Mouse (Mus musculus) stomach, embryonic 14.5 days (tissue): ENCODE measurements at regions not wholly inside any gene's neighbourhood (a gene's known extent, or its start where the extent isn't known, plus 50 kb on each side); places are given as distances from the start of the nearest gene placed in this dataset.

Experiments
- ATAC-seq: fragments of 200-750 bp; cut with Nextera tagmentation; 2 replicates; pipeline ENCODE4 v1.8.0; 2017; ENCODE audit warnings: low read depth, moderate TSS enrichment; ENCODE audit not compliant: insufficient number of reproducible peaks, insufficient read depth, low FRiP score
- H3K27ac ChIP-seq: fragments of 300-500 bp; sonication (generic); 2 replicates; pipeline ENCODE4 v1.5.1; 2014; ENCODE audit warnings: mild to moderate bottlenecking, low read length, moderate library complexity, mixed read lengths
- H3K27me3 ChIP-seq: fragments of 300-500 bp; sonication (generic); 2 replicates; pipeline ENCODE4 v1.6.1; 2014; ENCODE audit warnings: low read length, control low read depth, mixed read lengths; ENCODE audit not compliant: control insufficient read depth, insufficient read depth
- H3K36me3 ChIP-seq: fragments of 300-500 bp; sonication (generic); 2 replicates; pipeline ENCODE4 v1.6.1; 2014; ENCODE audit warnings: mild to moderate bottlenecking, control low read depth, low read length, moderate library complexity, mixed read lengths; ENCODE audit not compliant: control insufficient read depth, insufficient read depth
- H3K4me1 ChIP-seq: fragments of 300-500 bp; sonication (generic); 2 replicates; pipeline ENCODE4 v1.6.1; 2014; ENCODE audit warnings: low read length, control low read depth, mixed read lengths; ENCODE audit not compliant: control insufficient read depth, insufficient read depth
- H3K4me2 ChIP-seq: fragments of 300-500 bp; sonication (generic); replicated peaks from 2 replicates; pipeline ENCODE4 v1.6.1; 2014; ENCODE audit warnings: low read depth, low read length, control low read depth
- H3K4me3 ChIP-seq: fragments of 300-500 bp; sonication (generic); 2 replicates; pipeline ENCODE4 v1.5.1; 2014; ENCODE audit warnings: low read depth, low read length, control low read depth
- H3K9ac ChIP-seq: fragments of 300-500 bp; sonication (generic); replicated peaks from 2 replicates; pipeline ENCODE4 v1.6.1; 2014; ENCODE audit warnings: low read depth, mild to moderate bottlenecking, control low read depth, low read length, moderate library complexity, mixed read lengths
- H3K9me3 ChIP-seq: fragments of 300-500 bp; sonication (generic); 2 replicates; pipeline ENCODE4 v1.6.1; 2016; ENCODE audit warnings: low read depth, low read length, control low read depth; ENCODE audit not compliant: control insufficient read depth
- whole genome bisulfite sequencing: fragments of 180-500 bp; shearing (Covaris S2); extraction: QIAGEN DNeasy Blood & Tissue Kit; methylation state at CpG from one replicate; pipeline ENCODE4 v1.1.7; 2014; 5-methylcytosine and 5-hydroxymethylcytosine counted together

DNA sequence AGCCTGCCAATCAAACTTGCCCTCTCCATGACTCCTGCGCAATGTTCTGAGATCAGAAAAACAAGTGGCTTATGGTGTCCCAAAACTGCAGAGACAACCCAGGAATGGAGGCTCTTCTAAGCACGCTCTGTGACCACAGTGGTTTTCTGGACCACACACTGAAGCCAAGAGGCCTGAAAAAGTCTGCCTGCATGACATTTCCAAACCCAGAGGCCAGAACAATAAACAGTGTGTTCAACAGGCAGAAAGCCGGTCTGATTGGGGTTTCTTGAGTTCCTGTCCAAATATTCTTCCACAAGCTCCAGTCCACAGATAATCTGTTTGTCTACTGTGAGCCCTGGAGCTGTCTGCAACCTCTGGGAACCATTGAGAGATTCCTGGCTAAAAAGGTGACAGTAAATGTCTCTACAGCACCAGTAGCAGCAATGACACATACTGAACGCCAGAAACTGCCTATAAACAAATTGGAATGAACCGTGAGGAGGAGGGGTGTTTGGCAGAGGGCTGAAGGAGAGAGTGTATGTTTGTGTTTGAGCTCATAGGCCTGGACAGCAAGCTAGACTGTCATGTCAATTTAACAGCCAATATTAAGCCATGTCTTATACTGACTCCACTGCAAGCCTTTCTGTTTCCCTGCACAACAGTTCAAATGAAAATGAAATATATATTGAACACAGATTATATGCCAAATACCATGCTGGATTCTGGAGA is 152.2 kb downstream of the Rpl10-ps3 start:
- no peak overlapping the region for H3K4me2 ChIP-seq
- H3K27ac ChIP-seq, result peak overlapping the region; percentile 55; the same call in 1 of the 2 replicates
- H3K4me1 ChIP-seq, result 0 out of 2 replicates have a peak, but pooled peaks cover 2% of the 10 kb centered on the region
- no peaks in the 10 kb centered on the region for H3K27me3 ChIP-seq
- no peak overlapping the region for H3K9ac ChIP-seq
- no peak overlapping the region for H3K4me3 ChIP-seq
- H3K9me3 ChIP-seq, result no peaks in the 10 kb centered on the region
- ATAC-seq, result no peak
- no peaks in the 10 kb centered on the region for H3K36me3 ChIP-seq
- WGBS, result 38% methylated on average over 5 of the region's 5 CpGs

DNA sequence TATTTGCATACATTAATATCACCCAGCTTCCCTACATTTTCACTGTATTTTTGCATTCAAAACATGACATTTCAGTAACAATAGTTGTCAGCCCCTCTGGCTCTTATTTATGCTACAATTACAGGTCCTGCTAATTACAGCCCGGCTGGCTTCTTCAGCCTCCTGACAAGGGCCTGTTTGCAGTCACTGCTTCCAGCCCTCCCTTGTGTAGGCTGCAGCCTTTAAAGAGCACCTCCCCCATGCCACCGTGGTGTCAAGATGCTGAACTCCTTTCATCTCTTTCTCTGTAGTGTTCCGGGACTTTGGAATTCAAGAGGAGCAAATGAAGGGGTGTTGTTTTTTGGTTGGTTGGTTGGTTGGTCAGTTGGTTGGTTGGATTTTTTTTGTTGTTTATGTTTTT is 153.6 kb downstream of the Rpl10-ps3 start:
- WGBS, result 20% methylated on average over 3 of the region's 3 CpGs
- no peak overlapping the region for H3K4me2 ChIP-seq
- H3K9me3 ChIP-seq, result no peaks in the 10 kb centered on the region
- H3K36me3 ChIP-seq, result no peaks in the 10 kb centered on the region
- H3K27ac ChIP-seq, result no peak overlapping the region
- H3K4me1 ChIP-seq, result 0 out of 2 replicates have a peak, but pooled peaks cover 2% of the 10 kb centered on the region
- H3K27me3 ChIP-seq, result no peaks in the 10 kb centered on the region
- H3K4me3 ChIP-seq, result no peak overlapping the region
- no peak for ATAC-seq
- H3K9ac ChIP-seq, result no peak overlapping the region

DNA sequence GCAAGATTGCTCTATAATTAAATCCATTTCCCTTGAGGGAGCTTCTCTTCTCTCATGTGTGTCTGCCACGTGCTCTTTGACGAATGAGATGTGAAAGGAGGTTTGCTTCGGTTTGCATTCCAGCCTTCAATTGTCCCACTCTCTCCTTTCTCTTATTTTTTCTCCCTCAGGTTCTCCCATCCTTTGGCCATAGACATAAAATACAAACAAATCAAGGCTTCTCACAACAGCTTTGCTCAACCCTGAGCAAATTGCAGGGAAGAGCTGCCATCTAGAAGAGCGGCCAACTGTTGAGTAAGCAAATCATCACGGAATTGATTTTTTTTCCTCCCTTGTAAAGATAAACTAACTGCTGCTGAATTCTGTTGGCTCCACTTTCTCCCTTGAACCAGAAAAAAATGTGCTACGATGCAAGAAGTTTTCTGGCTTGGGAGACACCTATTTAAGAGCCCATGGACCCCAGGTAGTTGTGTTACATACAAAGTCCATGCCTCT is 156.1 kb downstream of the Rpl10-ps3 start:
- ATAC-seq, result no peak
- Histone ChIP-seq H3K4me3 (no peak overlapping the region), H3K27me3 (no peaks in the 10 kb centered on the region), H3K27ac (no peak overlapping the region), H3K9ac (no peak overlapping the region), H3K4me1 (0 out of 2 replicates have a peak, but pooled peaks cover 2% of the 10 kb centered on the region), H3K36me3 (no peaks in the 10 kb centered on the region), H3K9me3 (no peaks in the 10 kb centered on the region), H3K4me2 (no peak overlapping the region)
- 44% methylated on average over 6 of the region's 6 CpGs for WGBS

GRCm38 (mm10) chr9:50181360-50181759 is 163.4 kb downstream of the Rpl10-ps3 start:
- no peak for ATAC-seq

GRCm38 (mm10) chr9:50176131-50176530 is 168.6 kb downstream of the Rpl10-ps3 start:
- H3K4me2 ChIP-seq, result no peak overlapping the region
- H3K27me3 ChIP-seq, result no peaks in the 10 kb centered on the region
- H3K4me1 ChIP-seq, result peaks cover 3% of the 10 kb centered on the region; the same call in 1 of the 2 replicates

More at GRCm38 (mm10) chr9:50181360-50181759, 163.4 kb downstream of the Rpl10-ps3 start:
- 36% methylated on average over 2 of the region's 2 CpGs for WGBS
- no peak overlapping the region for H3K4me3 ChIP-seq
- no peaks in the 10 kb centered on the region for H3K27me3 ChIP-seq
- H3K4me2 ChIP-seq, result no peak overlapping the region
- H3K9ac ChIP-seq, result no peak overlapping the region
- no peaks in the 10 kb centered on the region for H3K36me3 ChIP-seq
- H3K4me1 ChIP-seq, result no peaks in the 10 kb centered on the region
- no peak overlapping the region for H3K27ac ChIP-seq
- no peaks in the 10 kb centered on the region for H3K9me3 ChIP-seq

DNA sequence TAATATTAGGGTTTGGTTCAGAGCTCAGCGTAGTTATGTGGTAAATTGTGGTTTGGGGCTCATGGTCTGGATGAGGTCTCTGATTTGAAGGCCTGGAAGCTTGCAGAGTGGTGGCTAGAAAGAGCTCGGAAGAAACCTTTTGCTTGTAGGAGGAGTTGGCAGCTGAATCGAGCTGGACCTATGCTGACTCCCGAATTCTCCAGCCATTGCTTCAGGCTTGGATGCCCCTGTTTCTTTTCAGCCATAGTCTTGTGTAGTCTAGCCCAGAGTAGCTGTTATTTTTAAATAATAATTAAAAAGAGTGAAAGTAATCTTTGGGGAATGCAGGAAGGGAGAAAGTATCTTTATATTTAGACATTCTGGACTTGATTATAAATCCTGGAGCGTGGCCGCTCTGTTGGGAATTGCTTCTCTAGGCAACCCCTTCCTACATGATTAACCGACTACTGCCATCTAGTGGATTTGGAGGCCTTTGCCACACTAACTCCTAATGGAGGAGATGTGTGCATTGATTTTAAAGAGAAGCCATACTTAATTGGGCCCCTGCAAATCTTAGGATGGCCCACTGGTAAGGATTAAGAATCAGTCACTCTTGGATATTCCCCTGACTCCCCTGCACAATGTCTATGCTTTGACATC is 172.8 kb downstream of the Rpl10-ps3 start:
- H3K4me2 ChIP-seq, result no peak overlapping the region
- no peaks in the 10 kb centered on the region for H3K9me3 ChIP-seq
- no peaks in the 10 kb centered on the region for H3K27me3 ChIP-seq
- H3K36me3 ChIP-seq, result no peaks in the 10 kb centered on the region
- H3K4me3 ChIP-seq, result no peak overlapping the region
- peak; percentile 68; the same call in 1 of the 2 replicates for ATAC-seq
- H3K27ac ChIP-seq, result peak overlapping the region; percentile 81; the same call in 1 of the 2 replicates
- 26% methylated on average over 7 of the region's 7 CpGs for WGBS
- H3K4me1 ChIP-seq, result peaks cover 3% of the 10 kb centered on the region; the same call in 1 of the 2 replicates
- H3K9ac ChIP-seq, result no peak overlapping the region

More at GRCm38 (mm10) chr9:50176131-50176530, 168.6 kb downstream of the Rpl10-ps3 start:
- H3K27ac ChIP-seq, result no peak overlapping the region
- H3K4me3 ChIP-seq, result no peak overlapping the region
- H3K9me3 ChIP-seq, result no peaks in the 10 kb centered on the region
- no peak for ATAC-seq
- no peaks in the 10 kb centered on the region for H3K36me3 ChIP-seq
- H3K9ac ChIP-seq, result no peak overlapping the region
- WGBS, result 90% methylated on average over 2 of the region's 2 CpGs

- 41% methylated on average over 2 of the region's 2 CpGs for WGBS
- Histone ChIP-seq H3K9ac (no peak overlapping the region), H3K9me3 (no peaks in the 10 kb centered on the region), H3K4me1 (peaks cover 3% of the 10 kb centered on the region; the same call in 1 of the 2 replicates), H3K4me2 (no peak overlapping the region), H3K27ac (peak overlapping the region; percentile 81), H3K36me3 (no peaks in the 10 kb centered on the region), H3K4me3 (no peak overlapping the region), H3K27me3 (no peaks in the 10 kb centered on the region)
- ATAC-seq, result peak; percentile 68; the same call in 1 of the 2 replicates
Observed at GRCm38 (mm10) chr9:50171164-50171563, 173.6 kb downstream of the Rpl10-ps3 start.

DNA sequence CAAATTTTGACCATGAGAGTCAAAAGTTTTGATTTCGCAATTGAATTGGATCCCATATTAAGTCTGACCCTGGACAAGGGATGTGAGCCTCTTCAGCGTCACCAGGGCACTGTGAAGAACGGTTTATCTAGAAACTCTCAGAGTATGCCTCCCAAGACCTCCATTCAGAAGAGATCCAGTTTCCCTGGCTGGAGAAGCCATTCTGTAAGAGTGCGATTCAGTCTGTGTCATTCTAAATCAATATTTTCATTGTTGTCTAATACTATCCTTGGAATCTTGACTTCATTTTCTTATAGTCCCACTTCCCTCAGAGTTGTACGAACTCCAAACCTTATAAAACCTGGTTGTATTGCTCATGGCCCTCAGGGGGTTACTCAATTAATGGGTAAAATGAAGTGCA is 174.1 kb downstream of the Rpl10-ps3 start:
- no peaks in the 10 kb centered on the region for H3K9me3 ChIP-seq
- H3K27ac ChIP-seq, result peak overlapping the region; percentile 81
- H3K36me3 ChIP-seq, result no peaks in the 10 kb centered on the region
- H3K27me3 ChIP-seq, result no peaks in the 10 kb centered on the region
- 84% methylated on average over 5 of the region's 5 CpGs for WGBS
- H3K9ac ChIP-seq, result no peak overlapping the region
- H3K4me3 ChIP-seq, result no peak overlapping the region
- ATAC-seq, result no peak
- peaks cover 3% of the 10 kb centered on the region; the same call in 1 of the 2 replicates for H3K4me1 ChIP-seq
- no peak overlapping the region for H3K4me2 ChIP-seq
